Mouse (Mus musculus) adrenal gland, postnatal 36 days (tissue): ENCODE data around the gene Tnfrsf1b. TPM values are rescaled to one million over a fixed set of nuclear protein-coding genes. Genes with fewer than 3 reads are reported as not detected.

Source experiments
- DNase-seq, 2 experiments: peaks; one replicate each; pipeline ENCODE4 v3.0.0; 2021; ENCODE audit warnings: mixed read lengths in 1 of 2
- total RNA-seq, 2 experiments: library from RNA; stranded (reverse); gene quantifications; 2 replicates each; pipeline ENCODE4 v1.2.3; 2021

Gene Tnfrsf1b
- total RNA-seq, 2 experiments from 2014 or later = 7.6 to 9.7 TPM

DNA sequence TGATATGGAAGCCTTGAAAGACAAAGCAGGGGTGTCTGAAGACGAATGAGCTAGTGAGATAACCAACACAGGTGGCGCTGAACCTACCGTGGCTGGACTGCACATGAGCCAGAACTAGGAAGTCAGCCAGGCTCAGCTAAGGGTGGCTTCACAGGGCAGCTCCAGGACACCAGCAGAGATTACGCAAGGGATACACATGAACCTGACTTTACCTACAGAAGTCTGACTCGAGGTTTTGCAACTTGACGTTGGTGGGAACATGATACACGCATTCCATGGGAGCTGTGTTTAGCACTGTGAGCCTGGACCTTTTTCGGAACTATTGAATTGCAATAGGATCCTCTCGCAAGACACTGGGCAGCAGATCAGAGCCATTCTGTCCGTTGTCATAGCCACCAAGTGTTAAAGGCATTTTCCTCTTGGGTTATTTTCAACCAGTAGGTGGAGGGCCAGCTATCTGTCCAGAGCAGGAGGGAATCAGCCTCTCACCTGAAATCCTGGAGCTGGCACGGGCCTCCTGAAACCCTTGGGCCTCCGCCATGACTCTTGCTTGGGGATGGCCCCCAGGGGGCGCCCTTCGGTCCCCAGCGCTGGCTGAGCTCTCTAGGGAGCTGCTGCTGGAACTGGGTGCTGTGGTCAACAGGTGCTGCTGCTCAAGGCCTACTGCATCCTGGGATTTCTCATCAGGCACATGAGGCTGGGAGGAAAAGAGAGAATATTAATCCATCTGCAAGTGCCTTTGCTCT lies 27.3 kb downstream of the Tnfrsf1b start:
- DNase-seq = peak; percentile 56 to 71

- no peak for DNase-seq
Observed at GRCm38 (mm10) chr4:145217837-145218236, 28.8 kb downstream of the Tnfrsf1b start.

DNA sequence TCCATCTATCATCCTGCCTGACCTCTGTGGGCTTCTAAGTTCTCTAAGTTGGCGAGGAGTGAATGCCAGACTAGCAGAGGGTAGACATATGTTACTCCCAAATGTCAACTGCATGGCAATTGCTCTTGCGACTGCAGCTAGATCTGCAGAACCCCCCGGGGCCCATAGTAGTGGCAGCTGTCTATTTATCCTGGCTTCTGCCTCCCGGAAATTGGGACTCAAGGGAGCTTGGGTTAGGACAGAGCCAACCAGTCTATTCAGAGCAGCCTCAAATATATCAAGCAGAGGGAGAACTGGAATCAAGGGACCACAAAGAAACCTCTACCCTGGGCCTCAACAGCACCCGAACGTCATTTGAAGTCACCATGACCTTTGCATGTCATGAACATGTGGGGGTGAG lies 29.6 kb downstream of the Tnfrsf1b start:
- no peak for DNase-seq

- no peak for DNase-seq
Observed at GRCm38 (mm10) chr4:145215396-145215795, 31.3 kb downstream of the Tnfrsf1b start.

DNA sequence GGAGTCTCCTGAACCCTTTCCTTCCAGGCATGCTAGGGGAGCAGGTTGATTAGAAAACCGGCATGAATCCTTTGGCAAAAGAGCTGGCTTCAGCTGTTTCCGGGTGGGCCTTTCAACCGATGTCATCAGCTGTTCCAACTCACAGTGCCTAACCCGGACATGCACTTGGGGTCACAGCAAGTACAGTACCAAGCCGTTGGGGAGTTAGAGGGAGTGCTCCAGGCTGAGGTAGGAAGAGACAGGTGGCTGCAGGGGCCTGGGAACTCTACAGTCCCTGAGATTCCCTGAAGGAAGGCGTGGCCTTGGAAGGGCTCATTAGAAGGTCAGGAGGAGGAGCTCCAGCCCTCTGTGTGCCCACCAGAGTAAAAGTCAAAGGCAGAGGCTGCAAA lies 31.9 kb downstream of the Tnfrsf1b start:
- no peak for DNase-seq

- peak; percentile 94 to 95 for DNase-seq
Observed at GRCm38 (mm10) chr4:145213999-145214785, 32.5 kb downstream of the Tnfrsf1b start.

DNA sequence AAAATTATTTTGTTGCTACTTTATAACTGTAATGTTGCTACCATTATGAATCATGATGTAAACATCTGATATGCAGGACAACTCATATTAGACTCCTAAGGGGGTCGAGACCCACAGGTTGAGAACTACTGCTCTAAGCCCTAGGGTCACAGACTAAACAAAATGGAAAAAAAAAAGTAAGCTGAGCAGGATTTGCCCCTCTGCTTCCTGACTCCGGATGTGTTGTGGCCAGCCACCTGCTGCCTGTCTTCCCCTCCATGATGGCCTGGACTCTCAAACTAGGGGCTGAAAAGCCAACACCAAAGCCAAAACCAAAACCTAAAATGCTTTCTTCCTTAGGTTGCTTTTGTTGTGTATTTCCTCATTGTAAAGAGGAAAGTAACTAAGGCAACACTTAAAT lies 35.6 kb downstream of the Tnfrsf1b start:
- DNase-seq = no peak

GRCm38 (mm10) chr4:145210564-145210963 lies 36.1 kb downstream of the Tnfrsf1b start:
- no peak for DNase-seq

DNA sequence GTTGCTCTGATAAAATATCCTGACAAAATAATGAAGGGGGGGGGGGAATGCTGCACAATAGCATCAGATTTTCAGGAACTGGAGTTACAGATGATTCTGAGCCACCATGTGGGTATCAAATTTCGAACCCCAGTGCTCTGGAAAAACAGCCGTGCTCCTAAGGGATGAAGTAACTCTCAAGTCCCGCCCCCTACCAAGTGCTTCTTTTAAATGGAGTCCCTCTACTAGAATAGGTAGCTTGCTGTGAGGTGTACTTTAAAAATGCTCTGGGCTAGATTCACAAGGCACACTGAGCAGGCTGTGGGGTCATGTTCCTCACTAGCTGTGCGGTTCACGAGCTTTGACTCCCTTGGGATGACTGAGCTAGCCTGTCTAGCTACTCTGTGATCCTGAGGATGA lies 37.0 kb downstream of the Tnfrsf1b start:
- DNase-seq = no peak

DNA sequence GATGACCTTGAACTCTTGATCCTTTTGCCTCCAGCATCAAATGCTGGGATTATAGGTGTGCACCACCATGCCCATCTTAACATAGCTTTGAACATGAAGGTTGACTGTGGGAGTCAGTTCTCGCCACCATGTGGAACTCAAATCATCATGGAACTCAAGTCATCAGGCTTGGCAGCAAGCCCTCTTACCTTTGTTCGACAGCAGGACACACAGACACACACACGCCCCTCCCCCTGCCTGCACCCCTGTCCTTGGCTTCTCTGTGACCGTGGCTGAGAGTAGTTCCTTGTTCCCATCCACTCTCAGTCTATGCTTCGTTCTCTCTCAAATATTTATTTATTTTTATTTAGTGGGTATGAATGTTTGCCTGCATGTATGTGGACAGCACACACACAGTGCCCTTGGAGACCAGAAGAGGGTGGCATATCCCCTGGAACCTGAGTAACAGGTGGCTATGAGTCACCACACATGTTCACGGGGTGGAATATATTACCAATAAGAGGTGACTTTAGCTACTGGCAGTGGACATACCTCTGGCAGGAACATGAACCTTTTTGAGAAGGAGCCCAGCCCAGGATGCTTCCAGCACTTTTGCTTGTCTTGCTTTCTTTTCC lies 37.5 kb downstream of the Tnfrsf1b start:
- no peak for DNase-seq

DNA sequence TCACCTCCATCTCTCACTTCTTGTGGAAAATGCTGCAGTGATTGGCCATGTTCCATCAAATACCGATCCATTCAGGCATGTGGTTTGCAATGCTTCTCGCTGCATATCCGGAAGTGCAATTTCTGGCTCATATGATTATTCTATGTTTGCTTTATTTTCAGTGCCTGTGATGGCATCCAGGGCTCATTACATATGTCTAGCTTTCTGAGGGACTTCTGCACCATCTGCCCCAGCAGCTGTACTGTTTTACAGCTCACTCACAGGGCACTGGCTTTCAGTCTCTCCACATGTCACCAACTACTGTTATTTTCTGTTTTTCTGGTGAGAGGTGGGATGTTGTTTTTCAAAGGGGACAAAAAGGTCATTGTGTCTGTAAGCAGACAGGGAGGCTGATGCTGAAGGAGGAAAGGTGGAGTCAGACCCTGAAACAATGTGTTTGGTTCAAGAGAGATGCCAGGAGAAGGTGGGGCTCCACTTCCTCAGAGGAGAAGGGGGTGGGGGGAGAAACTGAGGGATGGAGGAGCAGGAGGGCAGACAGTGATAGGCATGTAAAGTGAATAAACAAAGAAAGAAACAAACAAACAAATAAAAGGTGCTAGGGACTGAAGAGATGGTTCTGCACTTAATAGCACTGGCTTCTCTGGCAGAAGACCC lies 38.8 kb downstream of the Tnfrsf1b start:
- DNase-seq = no peak

GRCm38 (mm10) chr4:145204779-145205178 lies 41.9 kb downstream of the Tnfrsf1b start:
- DNase-seq = no peak

- DNase-seq = no peak
Observed at GRCm38 (mm10) chr4:145203305-145203704, 43.4 kb downstream of the Tnfrsf1b start.

GRCm38 (mm10) chr4:145201424-145201823 lies 45.2 kb downstream of the Tnfrsf1b start:
- peak; percentile 33 to 47 for DNase-seq

DNA sequence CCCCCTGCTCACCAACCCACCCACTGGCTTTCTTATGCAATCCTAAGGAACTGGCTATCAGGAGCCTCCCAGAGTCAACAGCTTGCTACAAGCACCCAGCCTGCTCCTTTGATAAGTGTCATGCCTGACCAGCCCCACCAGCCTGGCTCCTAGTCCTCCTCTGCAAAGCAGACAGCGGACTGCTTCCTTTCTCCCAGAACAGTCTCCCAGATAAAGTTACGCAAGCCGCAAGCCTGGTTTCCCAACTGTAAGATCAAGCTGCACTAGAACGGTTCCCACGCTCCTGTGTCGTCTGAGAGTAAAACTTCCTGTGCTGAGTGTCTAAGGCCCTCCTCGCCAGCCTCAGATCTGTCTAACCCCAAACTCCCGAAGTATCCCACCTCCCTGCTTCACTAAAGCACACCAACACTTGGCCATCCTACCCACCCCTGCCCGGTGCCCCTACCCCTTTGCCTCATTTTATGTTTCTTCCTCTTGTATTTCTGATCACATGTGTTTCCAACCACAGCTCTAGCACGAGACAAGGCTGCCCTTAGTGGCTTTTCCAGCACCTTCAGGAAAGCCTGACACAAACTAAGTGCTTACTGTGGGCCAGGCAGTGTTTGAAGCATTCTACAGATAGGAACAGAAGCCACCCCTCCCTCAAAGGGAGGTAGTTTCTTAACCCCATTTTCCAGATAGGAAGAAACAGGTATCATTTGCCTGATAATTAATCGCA lies 46.5 kb downstream of the Tnfrsf1b start:
- DNase-seq = peak; percentile 40 to 62

DNA sequence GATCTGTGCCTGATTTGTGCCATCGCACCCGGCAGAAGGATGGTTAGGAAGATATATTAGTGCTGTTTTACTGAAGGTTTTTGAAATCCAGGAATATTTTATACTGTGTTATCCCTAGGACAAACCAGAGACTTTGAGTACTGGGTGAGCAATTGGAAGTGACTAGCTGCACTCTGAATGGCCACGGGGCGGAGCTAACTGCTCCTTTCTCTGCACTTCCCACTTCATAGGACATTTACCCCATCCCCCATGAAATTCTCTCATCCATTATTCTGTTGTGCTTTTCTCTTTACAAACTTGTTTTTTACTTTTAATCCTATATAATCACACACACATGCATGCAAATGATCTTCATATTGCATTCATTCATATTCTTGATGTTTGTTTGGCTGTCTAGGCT lies 50.1 kb downstream of the Tnfrsf1b start:
- no peak for DNase-seq

GRCm38 (mm10) chr4:145195172-145195571 lies 51.5 kb downstream of the Tnfrsf1b start:
- no peak for DNase-seq

- peak; percentile 93 to 96 for DNase-seq
Observed at GRCm38 (mm10) chr4:145194559-145195162, 52.0 kb downstream of the Tnfrsf1b start, which contains the start of gene Vps13d. TSS of gene Vps13d (minus strand) at chr4:145195005.

DNA sequence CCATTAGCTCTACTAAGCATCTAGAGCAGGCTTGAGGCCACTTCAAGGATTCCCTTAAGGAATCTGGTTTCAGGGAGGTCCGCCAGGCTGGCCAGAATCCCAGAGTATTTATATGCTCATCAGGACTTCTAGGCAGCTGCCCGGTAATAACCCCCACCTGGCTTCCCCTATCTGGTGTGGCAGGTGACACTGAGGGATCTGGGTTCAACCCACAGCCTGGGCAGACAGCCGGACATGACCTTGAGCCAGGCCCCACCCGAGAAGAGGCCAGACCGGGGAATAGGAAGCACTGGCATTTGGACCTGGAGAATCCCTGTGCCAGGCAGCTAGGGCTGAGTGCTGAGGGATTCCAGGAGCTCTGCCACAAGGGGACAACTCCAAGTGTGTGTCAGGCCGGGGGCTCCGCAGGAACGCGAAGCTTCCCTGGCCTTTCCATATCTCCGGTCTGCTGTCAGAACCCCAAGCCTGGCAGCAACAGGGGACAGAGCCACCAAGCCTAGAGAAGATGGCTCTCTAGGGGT lies 52.6 kb downstream of the Tnfrsf1b start:
- DNase-seq = peak; percentile 78 to 80

GRCm38 (mm10) chr4:145193406-145193805 lies 53.3 kb downstream of the Tnfrsf1b start:
- no peak for DNase-seq

DNA sequence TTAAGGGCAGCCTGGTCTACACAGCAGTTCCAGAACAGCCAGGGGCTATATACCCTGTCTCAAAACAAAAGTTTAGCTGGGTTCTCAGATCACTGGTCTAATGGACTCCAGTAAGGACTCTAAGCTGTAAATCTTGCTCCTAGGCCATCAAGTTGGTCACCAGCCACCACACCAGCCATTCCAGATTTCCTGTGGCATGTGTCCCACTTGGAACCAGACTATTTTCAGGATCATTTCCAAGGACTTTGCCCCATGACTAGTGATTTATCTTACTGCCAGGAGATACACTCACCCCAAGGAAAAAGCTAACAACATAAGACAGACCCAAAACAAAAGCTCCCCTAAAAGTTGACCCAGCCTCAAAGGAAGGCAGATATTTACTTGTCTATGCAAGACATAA lies 54.0 kb downstream of the Tnfrsf1b start:
- DNase-seq = peak; percentile 71 to 77
